Mouse (Mus musculus) c-Kit-negative CD71-positive TER-119-positive erythroid progenitor cells, embryonic 14.5 days (primary cell): ENCODE measurements around the gene Abca9.

Experiments used
- DNase-seq: peaks from one replicate; pipeline ENCODE4 v3.0.0-alpha.2; 2013; ENCODE audit warnings: low read depth, low spot score

Abca9 gene

GRCm38 (mm10) chr11:110061032-110061431 lies 107.0 kb downstream of the Abca9 start:
- no peak for DNase-seq

- DNase-seq, result no peak
These were observed 107.9 kb downstream of the Abca9 start for GRCm38 (mm10) chr11:110060127-110060526.

GRCm38 (mm10) chr11:110053681-110054080 lies 114.3 kb downstream of the Abca9 start:
- DNase-seq, result no peak
